Mouse (Mus musculus): Measurements from ENCODE around the gene Kcnh4. TPM values are rescaled to one million over a fixed set of nuclear protein-coding genes. Genes with fewer than 3 reads are reported as not detected.
"Not testable (repeated sequence)": the region's sequence is repeated elsewhere in the genome, so short reads cannot be mapped to it uniquely, and the experiment has no call there.

The Kcnh4 gene
- 3.5 and 6.8 TPM in 2 replicates for polyA plus RNA-seq (2015; fragmentation: Nextera tagmentation; extraction: Ambion mirVana)

GRCm38 (mm10) chr11:100759611-100760233 is at the start of gene Kcnh4:
Kcnh4 (minus strand) TSS chr11:100759942.
- peak within 1 kb of the TSS; percentile 61 for H3K9ac ChIP-seq (replicated peaks; ENCODE audit: low read depth, low read length)
- peak within 1 kb of the TSS; percentile 50 for H3K4me2 ChIP-seq (ENCODE audit: low read length)
- H3K36me3 ChIP-seq (ENCODE audit: control insufficient read depth, insufficient read depth): no peaks in the 10 kb centered on the region
- peak within 1 kb of the TSS; percentile 51 for H3K4me3 ChIP-seq (replicated peaks; ENCODE audit: low read length)
- ATAC-seq: peak; percentile 78
- under 1% methylated on average over 51 of the region's 51 CpGs for WGBS
- H3K27ac ChIP-seq (ENCODE audit: low read length): peak within 1 kb of the TSS; percentile 23; the same call in 1 of the 2 replicates
- peaks cover 21% of the 10 kb centered on the region for H3K4me1 ChIP-seq (replicated peaks; ENCODE audit: control insufficient read depth, insufficient read depth, low read length)
- no peaks in the 10 kb centered on the region for H3K9me3 ChIP-seq (ENCODE audit: control insufficient read depth, low read length)
- H3K27me3 ChIP-seq (replicated peaks; ENCODE audit: control insufficient read depth, insufficient read depth, low read length): no peaks in the 10 kb centered on the region; the same call in 1 of the 2 replicates

- Histone ChIP-seq H3K27me3 (replicated peaks; ENCODE audit: control insufficient read depth, insufficient read depth, low read length) (no peaks in the 10 kb centered on the region), H3K9ac (replicated peaks; ENCODE audit: low read depth, low read length) (no peak overlapping the region), H3K4me2 (ENCODE audit: low read length) (no peak overlapping the region), H3K4me3 (replicated peaks; ENCODE audit: low read length) (no peak overlapping the region), H3K4me1 (replicated peaks; ENCODE audit: control insufficient read depth, insufficient read depth, low read length) (peaks cover 5% of the 10 kb centered on the region; the same call in 1 of the 2 replicates), H3K9me3 (ENCODE audit: control insufficient read depth, low read length) (no peaks in the 10 kb centered on the region), H3K36me3 (ENCODE audit: control insufficient read depth, insufficient read depth) (peaks cover 2% of the 10 kb centered on the region; the same call in 1 of the 2 replicates), H3K27ac (ENCODE audit: low read length) (peak overlapping the region; percentile 22; the same call in 1 of the 2 replicates)
- 37% methylated on average over 20 of the region's 20 CpGs for WGBS
- no peak for ATAC-seq
Observed at GRCm38 (mm10) chr11:100806380-100807305, 46.9 kb upstream of the Kcnh4 start.

- WGBS: 81% methylated on average over 7 of the region's 7 CpGs
- peaks cover 5% of the 10 kb centered on the region; the same call in 1 of the 2 replicates for H3K4me1 ChIP-seq (replicated peaks; ENCODE audit: control insufficient read depth, insufficient read depth, low read length)
- H3K27ac ChIP-seq (ENCODE audit: low read length): no peak overlapping the region
- H3K9ac ChIP-seq (replicated peaks; ENCODE audit: low read depth, low read length): no peak overlapping the region
- no peak overlapping the region for H3K4me3 ChIP-seq (replicated peaks; ENCODE audit: low read length)
- peaks cover 2% of the 10 kb centered on the region; the same call in 1 of the 2 replicates for H3K36me3 ChIP-seq (ENCODE audit: control insufficient read depth, insufficient read depth)
- H3K9me3 ChIP-seq (ENCODE audit: control insufficient read depth, low read length): no peaks in the 10 kb centered on the region
- H3K4me2 ChIP-seq (ENCODE audit: low read length): no peak overlapping the region
- no peak for ATAC-seq
- H3K27me3 ChIP-seq (replicated peaks; ENCODE audit: control insufficient read depth, insufficient read depth, low read length): no peaks in the 10 kb centered on the region
Observed at GRCm38 (mm10) chr11:100805535-100805934, 45.8 kb upstream of the Kcnh4 start.

DNA sequence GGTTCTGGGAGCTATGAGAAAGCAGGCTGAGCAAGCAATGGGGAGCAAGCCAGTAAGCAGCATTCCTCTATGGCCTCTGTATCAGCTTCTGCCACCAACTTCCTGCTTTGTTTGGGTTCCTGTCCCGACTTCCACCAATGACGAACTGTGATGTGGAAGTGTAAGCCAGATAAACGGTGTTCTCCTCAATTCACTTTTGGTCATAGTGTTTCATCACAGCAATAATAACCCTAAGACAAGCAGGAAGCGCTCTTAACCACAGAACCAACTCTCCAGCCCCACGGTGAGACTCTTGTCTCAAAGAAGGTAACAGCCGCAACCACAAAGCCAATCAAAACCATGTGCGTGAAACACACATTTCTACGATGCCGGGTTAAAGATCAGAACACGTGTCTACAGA is 44.7 kb upstream of the Kcnh4 start:
- 98% methylated on average over 10 of the region's 10 CpGs for WGBS
- Histone ChIP-seq H3K4me3 (replicated peaks; ENCODE audit: low read length) (no peak overlapping the region), H3K4me2 (ENCODE audit: low read length) (no peak overlapping the region), H3K27me3 (replicated peaks; ENCODE audit: control insufficient read depth, insufficient read depth, low read length) (no peaks in the 10 kb centered on the region), H3K27ac (ENCODE audit: low read length) (no peak overlapping the region), H3K9ac (replicated peaks; ENCODE audit: low read depth, low read length) (no peak overlapping the region), H3K9me3 (ENCODE audit: control insufficient read depth, low read length) (no peaks in the 10 kb centered on the region), H3K4me1 (replicated peaks; ENCODE audit: control insufficient read depth, insufficient read depth, low read length) (peaks cover 5% of the 10 kb centered on the region; the same call in 1 of the 2 replicates), H3K36me3 (ENCODE audit: control insufficient read depth, insufficient read depth) (peaks cover 2% of the 10 kb centered on the region; the same call in 1 of the 2 replicates)
- no peak for ATAC-seq

- Histone ChIP-seq H3K36me3 (ENCODE audit: control insufficient read depth, insufficient read depth) (peaks cover 2% of the 10 kb centered on the region; the same call in 1 of the 2 replicates), H3K27me3 (replicated peaks; ENCODE audit: control insufficient read depth, insufficient read depth, low read length) (no peaks in the 10 kb centered on the region), H3K4me1 (replicated peaks; ENCODE audit: control insufficient read depth, insufficient read depth, low read length) (no peaks in the 10 kb centered on the region), H3K4me2 (ENCODE audit: low read length) (no peak overlapping the region), H3K4me3 (replicated peaks; ENCODE audit: low read length) (no peak overlapping the region), H3K27ac (ENCODE audit: low read length) (no peak overlapping the region), H3K9me3 (ENCODE audit: control insufficient read depth, low read length) (no peaks in the 10 kb centered on the region), H3K9ac (replicated peaks; ENCODE audit: low read depth, low read length) (no peak overlapping the region)
- WGBS: 81% methylated on average over 5 of the region's 5 CpGs
- no peak for ATAC-seq
Observed at GRCm38 (mm10) chr11:100799426-100799825, 39.7 kb upstream of the Kcnh4 start.

- Histone ChIP-seq H3K9ac (replicated peaks; ENCODE audit: low read depth, low read length) (no peak overlapping the region), H3K9me3 (ENCODE audit: control insufficient read depth, low read length) (no peaks in the 10 kb centered on the region), H3K4me3 (replicated peaks; ENCODE audit: low read length) (no peak overlapping the region), H3K27me3 (replicated peaks; ENCODE audit: control insufficient read depth, insufficient read depth, low read length) (no peaks in the 10 kb centered on the region), H3K36me3 (ENCODE audit: control insufficient read depth, insufficient read depth) (no peaks in the 10 kb centered on the region), H3K27ac (ENCODE audit: low read length) (no peak overlapping the region), H3K4me1 (replicated peaks; ENCODE audit: control insufficient read depth, insufficient read depth, low read length) (no peaks in the 10 kb centered on the region), H3K4me2 (ENCODE audit: low read length) (no peak overlapping the region)
- 70% methylated on average over 8 of the region's 8 CpGs for WGBS
- no peak for ATAC-seq
Observed at GRCm38 (mm10) chr11:100796585-100796984, 36.8 kb upstream of the Kcnh4 start.

DNA sequence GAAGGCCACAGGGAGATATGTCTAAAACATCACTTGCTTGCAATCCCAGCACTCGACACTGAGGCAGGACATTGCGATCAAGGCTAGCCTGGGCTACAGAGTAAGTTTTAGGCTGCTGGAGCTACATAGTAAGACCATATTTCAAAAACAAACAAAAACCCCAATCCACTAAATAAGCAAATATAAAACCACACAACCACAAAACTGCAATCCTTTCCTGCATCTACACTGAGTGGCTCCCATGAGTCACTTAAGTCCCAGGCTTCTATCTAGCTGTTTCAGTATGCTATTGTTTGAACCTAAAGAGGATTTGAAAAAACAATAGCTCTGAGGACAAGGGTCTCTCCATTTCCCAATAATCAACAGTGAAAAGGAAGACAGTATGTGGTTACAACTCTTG is 35.6 kb upstream of the Kcnh4 start:
- Histone ChIP-seq H3K9ac (replicated peaks; ENCODE audit: low read depth, low read length) (no peak overlapping the region), H3K27ac (ENCODE audit: low read length) (no peak overlapping the region), H3K27me3 (replicated peaks; ENCODE audit: control insufficient read depth, insufficient read depth, low read length) (no peaks in the 10 kb centered on the region), H3K4me1 (replicated peaks; ENCODE audit: control insufficient read depth, insufficient read depth, low read length) (no peaks in the 10 kb centered on the region), H3K36me3 (ENCODE audit: control insufficient read depth, insufficient read depth) (no peaks in the 10 kb centered on the region), H3K4me2 (ENCODE audit: low read length) (no peak overlapping the region), H3K9me3 (ENCODE audit: control insufficient read depth, low read length) (no peaks in the 10 kb centered on the region), H3K4me3 (replicated peaks; ENCODE audit: low read length) (no peak overlapping the region)
- ATAC-seq: no peak
- 95% methylated on average over 2 of the region's 2 CpGs for WGBS

- Histone ChIP-seq H3K27ac (ENCODE audit: low read length) (no peak overlapping the region), H3K27me3 (replicated peaks; ENCODE audit: control insufficient read depth, insufficient read depth, low read length) (no peaks in the 10 kb centered on the region), H3K4me2 (ENCODE audit: low read length) (no peak overlapping the region), H3K9ac (replicated peaks; ENCODE audit: low read depth, low read length) (no peak overlapping the region), H3K9me3 (ENCODE audit: control insufficient read depth, low read length) (no peaks in the 10 kb centered on the region), H3K36me3 (ENCODE audit: control insufficient read depth, insufficient read depth) (no peaks in the 10 kb centered on the region; the same call in 1 of the 2 replicates), H3K4me3 (replicated peaks; ENCODE audit: low read length) (no peak overlapping the region), H3K4me1 (replicated peaks; ENCODE audit: control insufficient read depth, insufficient read depth, low read length) (no peaks in the 10 kb centered on the region)
- whole genome bisulfite sequencing: 86% methylated on average over 2 of the region's 2 CpGs
- no peak for ATAC-seq
Observed at GRCm38 (mm10) chr11:100791457-100792049, 31.8 kb upstream of the Kcnh4 start.

- not testable (repeated sequence) for H3K4me2 ChIP-seq (ENCODE audit: low read length); H3K9me3 ChIP-seq (ENCODE audit: control insufficient read depth, low read length); H3K27me3 ChIP-seq (replicated peaks; ENCODE audit: control insufficient read depth, insufficient read depth, low read length); H3K4me3 ChIP-seq (replicated peaks; ENCODE audit: low read length); H3K9ac ChIP-seq (replicated peaks; ENCODE audit: low read depth, low read length); H3K27ac ChIP-seq (ENCODE audit: low read length); H3K36me3 ChIP-seq (ENCODE audit: control insufficient read depth, insufficient read depth); H3K4me1 ChIP-seq (replicated peaks; ENCODE audit: control insufficient read depth, insufficient read depth, low read length); ATAC-seq
- WGBS: 87% methylated on average over 9 of the region's 9 CpGs
Observed at GRCm38 (mm10) chr11:100790644-100791043, 30.9 kb upstream of the Kcnh4 start.
